Mouse (Mus musculus): ENCODE results near the gene Glrx. TPM values are rescaled to one million over a fixed set of nuclear protein-coding genes. Genes with fewer than 3 reads are reported as not detected.

Glrx gene
- total and polyA plus RNA-seq, 3 experiments, result 9.2 to 20.2 TPM; not detected in 1

- H3K27ac ChIP-seq (ENCODE audit: control insufficient read depth, low read depth, low read length), result no peak overlapping the region
- TF ChIP-seq GATA1 (IDR thresholded peaks at IDR 0.05; ENCODE audit: low read depth, low read length) (peak; percentile 82), UBTF (IDR thresholded peaks at IDR 0.05; ENCODE audit: borderline replicate concordance, insufficient read depth, low read depth, low read length) (no peak), KAT2A (conservative IDR thresholded peaks at IDR 0.05; ENCODE audit: low read depth, low read length) (no peak), NRF1 (IDR thresholded peaks at IDR 0.05; ENCODE audit: insufficient read depth, low read depth, low read length, poor library complexity, severe bottlenecking) (no peak), GABPA (IDR thresholded peaks at IDR 0.05; ENCODE audit: low read depth, low read length) (no peak), RCOR1 (IDR thresholded peaks at IDR 0.05; ENCODE audit: low read depth, low read length) (no peak; the same call in 1 of the 2 replicates), NELFE (IDR thresholded peaks at IDR 0.05; ENCODE audit: low read depth, low read length) (no peak), MYB (IDR thresholded peaks at IDR 0.05; ENCODE audit: low read depth, low read length) (no peak), ZMIZ1 (IDR thresholded peaks at IDR 0.05; ENCODE audit: low read depth, low read length) (no peak), TAL1 (IDR thresholded peaks at IDR 0.05; ENCODE audit: low read length) (peak; percentile 84), USF1 (IDR thresholded peaks at IDR 0.05; ENCODE audit: low read depth, low read length) (no peak), SIN3A (IDR thresholded peaks at IDR 0.05; ENCODE audit: low read length) (no peak), RAD21 (IDR thresholded peaks at IDR 0.05; ENCODE audit: low read depth, low read length) (no peak), HCFC1 (IDR thresholded peaks at IDR 0.05; ENCODE audit: low read depth, low read length) (no peak), JUND (IDR thresholded peaks at IDR 0.05; ENCODE audit: low read depth, low read length) (no peak), ETS1 (IDR thresholded peaks at IDR 0.05; ENCODE audit: low read depth, low read length) (no peak), MAZ (IDR thresholded peaks at IDR 0.05; ENCODE audit: low read depth, low read length) (no peak), EP300 (IDR thresholded peaks at IDR 0.05; ENCODE audit: low read depth in 1 of 2, low read length in 2 of 2) (peak; percentile 82 to 93), TCF12 (IDR thresholded peaks at IDR 0.05; ENCODE audit: low read depth, low read length) (peak; percentile 71; the same call in 1 of the 2 replicates), MXI1 (IDR thresholded peaks at IDR 0.05; ENCODE audit: low read depth, low read length) (no peak), ZKSCAN1 (IDR thresholded peaks at IDR 0.05; ENCODE audit: low read depth, low read length) (no peak), MEF2A (IDR thresholded peaks at IDR 0.05; ENCODE audit: extremely low read depth, insufficient replicate concordance, low read depth, low read length, poor library complexity, severe bottlenecking) (no peak), ZC3H11A (IDR thresholded peaks at IDR 0.05; ENCODE audit: low read depth, low read length) (no peak), BHLHE40 (IDR thresholded peaks at IDR 0.05; ENCODE audit: borderline replicate concordance, low read depth, low read length) (no peak), POLR2AphosphoS2 (IDR thresholded peaks at IDR 0.05; ENCODE audit: low read length) (no peak), USF2 (IDR thresholded peaks at IDR 0.05; ENCODE audit: borderline replicate concordance in 1 of 2, insufficient read depth in 1 of 2, low read depth in 1 of 2, low read length in 2 of 2) (no peak)
- H3K27me3 ChIP-seq (ENCODE audit: control insufficient read depth in 1 of 2, insufficient read depth in 2 of 2, low read length in 2 of 2), result no peaks in the 10 kb centered on the region
These were observed 22.5 kb upstream of the Glrx start for GRCm38 (mm10) chr13:75817183-75817582.

More at GRCm38 (mm10) chr13:75817183-75817582, 22.5 kb upstream of the Glrx start:
- H3K4me3 ChIP-seq (ENCODE audit: control insufficient read depth in 1 of 2, insufficient read depth in 1 of 2, low read depth in 2 of 2, low read length in 2 of 2), result no peak overlapping the region
- H3K36me3 ChIP-seq (ENCODE audit: control insufficient read depth in 1 of 2, insufficient read depth in 2 of 2, low read length in 2 of 2), result peaks cover 0 to 10% of the 10 kb centered on the region in 2 experiments; a peak in 2 of 4 replicates
- H3K4me1 ChIP-seq (ENCODE audit: control insufficient read depth in 1 of 2, insufficient read depth in 2 of 2, low read length in 2 of 2), result peaks cover 3 to 5% of the 10 kb centered on the region in 2 experiments; a peak in 3 of 4 replicates
- H3K9ac ChIP-seq (ENCODE audit: control insufficient read depth, low read depth, low read length, poor library complexity, severe bottlenecking), result no peak overlapping the region
- no peaks in the 10 kb centered on the region for H3K79me2 ChIP-seq (ENCODE audit: control insufficient read depth, insufficient read depth, low read length, poor library complexity)
- H3K9me3 ChIP-seq (replicated peaks; ENCODE audit: insufficient read depth, low read length), result no peaks in the 10 kb centered on the region
- DNase-seq (ENCODE audit: low read depth, low spot score), result peak; percentile 85

All from MEL (cell line).